Mouse (Mus musculus) stomach, embryonic 16.5 days (tissue): ENCODE data around the gene Radil. TPM values are rescaled to one million over a fixed set of nuclear protein-coding genes. Genes with fewer than 3 reads are reported as not detected.
A peak's percentile ranks its signal among the peaks of the same experiment; 100 is the strongest.

Experiments used
- ATAC-seq: fragments of 200-750 bp; cut with Nextera tagmentation; 2 replicates; pipeline ENCODE4 v1.8.0; 2017; ENCODE audit warnings: moderate number of reproducible peaks, moderate TSS enrichment; ENCODE audit not compliant: insufficient read depth, low FRiP score
- H3K27ac ChIP-seq: fragments of 300-500 bp; sonication (generic); 2 replicates; pipeline ENCODE4 v1.5.1; 2014; ENCODE audit warnings: low read length
- H3K27me3 ChIP-seq: fragments of 300-500 bp; sonication (generic); 2 replicates; pipeline ENCODE4 v1.6.1; 2014; ENCODE audit warnings: low read length, control low read depth, mixed read lengths; ENCODE audit not compliant: control insufficient read depth, insufficient read depth
- H3K36me3 ChIP-seq: fragments of 300-500 bp; sonication (generic); 2 replicates; pipeline ENCODE4 v1.6.1; 2014; ENCODE audit warnings: low read length; ENCODE audit not compliant: control insufficient read depth, insufficient read depth
- H3K4me1 ChIP-seq: fragments of 300-500 bp; sonication (generic); 2 replicates; pipeline ENCODE4 v1.6.1; 2014; ENCODE audit warnings: low read length, control low read depth, mixed read lengths; ENCODE audit not compliant: control insufficient read depth, insufficient read depth
- H3K4me2 ChIP-seq: fragments of 300-500 bp; sonication (generic); 2 replicates; pipeline ENCODE4 v1.6.1; 2014; ENCODE audit warnings: low read depth, low read length, mixed read lengths
- H3K4me3 ChIP-seq: fragments of 300-500 bp; sonication (generic); replicated peaks from 2 replicates; pipeline ENCODE4 v1.5.1; 2014; ENCODE audit warnings: mild to moderate bottlenecking, low read length
- H3K9ac ChIP-seq: fragments of 300-500 bp; sonication (generic); 2 replicates; pipeline ENCODE4 v1.6.1; 2014; ENCODE audit warnings: low read length
- H3K9me3 ChIP-seq: fragments of 300-500 bp; sonication (generic); replicated peaks from 2 replicates; pipeline ENCODE4 v1.6.1; 2016; ENCODE audit warnings: low read length, control low read depth; ENCODE audit not compliant: control insufficient read depth
- WGBS: fragments of 180-500 bp; shearing (Covaris S2); extraction: QIAGEN DNeasy Blood & Tissue Kit; methylation state at CpG from one replicate; pipeline ENCODE4 v1.1.7; 2014; 5-methylcytosine and 5-hydroxymethylcytosine counted together
- polyA plus RNA-seq: library from polyadenylated mRNA; unstranded; fragments of >200 nt; fragmentation: Nextera tagmentation; extraction: Ambion mirVana; gene quantifications from 2 replicates; pipeline ENCODE4 v1.2.1, GENCODE M21; 2015

Gene Radil
- polyA plus RNA-seq, 1 experiment from 2014 or later: 2.4 TPM

DNA sequence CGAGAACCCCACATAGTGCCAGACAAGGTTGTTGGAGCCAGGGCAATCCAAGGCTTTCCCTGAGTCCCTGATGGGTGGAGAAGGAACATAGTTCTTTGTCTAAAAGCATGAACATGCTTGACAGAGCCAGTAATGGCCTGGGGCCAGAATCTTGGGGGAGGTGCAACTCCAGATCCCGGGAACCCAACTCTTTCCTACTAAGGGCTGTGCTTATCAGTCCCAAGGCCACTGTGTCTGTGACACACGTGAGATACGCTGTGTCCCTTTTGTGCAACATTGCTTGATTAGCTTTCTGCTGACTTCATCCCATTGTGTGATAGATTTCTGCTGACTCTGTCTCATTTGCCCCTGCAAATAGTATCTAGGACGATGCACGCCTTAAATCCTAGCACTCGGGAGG is 25.9 kb upstream of the Radil start:
- no peak overlapping the region for H3K9ac ChIP-seq
- no peak overlapping the region for H3K4me3 ChIP-seq
- H3K27me3 ChIP-seq: no peaks in the 10 kb centered on the region
- no peak overlapping the region for H3K4me2 ChIP-seq
- no peak for ATAC-seq
- no peaks in the 10 kb centered on the region for H3K36me3 ChIP-seq
- no peak overlapping the region for H3K27ac ChIP-seq
- WGBS: 76% methylated on average over 7 of the region's 7 CpGs
- no peaks in the 10 kb centered on the region for H3K9me3 ChIP-seq
- H3K4me1 ChIP-seq: no peaks in the 10 kb centered on the region

DNA sequence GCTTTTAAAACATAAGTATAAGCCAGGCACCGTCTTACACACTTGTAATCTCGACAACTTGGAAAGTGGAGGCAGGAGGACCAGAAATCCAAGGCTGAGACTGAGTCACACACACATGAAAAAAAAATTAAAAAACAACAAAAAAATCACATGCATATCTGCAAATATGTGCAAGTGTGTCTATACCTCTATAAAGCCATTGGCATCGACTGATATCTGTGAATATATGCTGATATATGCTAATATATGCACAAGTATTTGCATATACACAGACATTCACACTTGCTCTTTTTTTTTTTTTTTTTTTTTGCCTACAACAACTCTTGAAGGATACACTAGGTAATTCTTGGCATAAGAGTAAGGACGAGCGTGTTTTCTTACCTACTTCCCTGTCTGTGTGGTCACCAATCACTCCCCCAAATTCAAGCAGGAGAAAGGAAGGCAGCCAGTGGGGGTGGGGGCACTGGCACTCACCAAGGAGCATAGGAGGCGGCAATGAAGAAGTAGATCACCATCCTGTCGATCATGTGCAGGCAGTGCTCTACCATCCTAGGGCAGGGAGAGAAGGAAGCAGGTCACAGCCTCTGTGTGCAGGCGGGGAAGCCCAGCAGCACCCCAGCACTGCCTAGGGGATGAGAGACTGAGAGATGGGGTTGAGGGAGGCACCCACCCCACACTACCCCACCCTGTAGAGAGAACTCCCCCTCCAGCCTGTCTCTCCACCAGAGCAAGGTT is 23.6 kb upstream of the Radil start:
- no peak for ATAC-seq

DNA sequence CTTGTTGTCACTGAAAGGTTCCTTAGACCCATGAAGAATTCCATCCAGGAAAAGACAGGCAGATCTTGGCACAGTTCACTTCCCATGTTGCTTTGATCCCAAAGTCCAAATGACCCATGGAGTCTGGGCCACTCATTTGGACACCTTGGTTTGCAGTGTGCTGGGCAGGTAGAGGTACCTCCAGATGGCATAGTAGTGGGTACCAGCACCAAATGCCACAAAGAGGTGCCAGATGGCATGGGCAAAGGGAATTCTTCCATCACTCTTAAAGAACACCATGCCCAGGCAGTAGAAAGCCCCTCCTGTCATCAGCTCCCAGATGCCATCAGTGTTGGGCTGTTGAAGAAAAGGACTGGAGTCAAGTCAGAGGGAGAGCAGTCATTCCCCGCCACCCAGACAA is 13.7 kb upstream of the Radil start:
- whole genome bisulfite sequencing: 91% methylated on average over 1 of the region's 1 CpGs
- H3K27ac ChIP-seq: no peak overlapping the region
- ATAC-seq: no peak
- no peaks in the 10 kb centered on the region for H3K9me3 ChIP-seq
- H3K4me3 ChIP-seq: no peak overlapping the region
- H3K9ac ChIP-seq: no peak overlapping the region
- H3K27me3 ChIP-seq: no peaks in the 10 kb centered on the region
- H3K4me1 ChIP-seq: no peaks in the 10 kb centered on the region
- no peaks in the 10 kb centered on the region for H3K36me3 ChIP-seq
- no peak overlapping the region for H3K4me2 ChIP-seq

More for the DNA sequence above, 23.6 kb upstream of the Radil start:
- Histone ChIP-seq H3K4me2 (no peak overlapping the region), H3K27ac (no peak overlapping the region), H3K36me3 (no peaks in the 10 kb centered on the region), H3K27me3 (no peaks in the 10 kb centered on the region), H3K4me1 (no peaks in the 10 kb centered on the region), H3K4me3 (no peak overlapping the region), H3K9ac (no peak overlapping the region), H3K9me3 (no peaks in the 10 kb centered on the region)
- 76% methylated on average over 8 of the region's 8 CpGs for WGBS

DNA sequence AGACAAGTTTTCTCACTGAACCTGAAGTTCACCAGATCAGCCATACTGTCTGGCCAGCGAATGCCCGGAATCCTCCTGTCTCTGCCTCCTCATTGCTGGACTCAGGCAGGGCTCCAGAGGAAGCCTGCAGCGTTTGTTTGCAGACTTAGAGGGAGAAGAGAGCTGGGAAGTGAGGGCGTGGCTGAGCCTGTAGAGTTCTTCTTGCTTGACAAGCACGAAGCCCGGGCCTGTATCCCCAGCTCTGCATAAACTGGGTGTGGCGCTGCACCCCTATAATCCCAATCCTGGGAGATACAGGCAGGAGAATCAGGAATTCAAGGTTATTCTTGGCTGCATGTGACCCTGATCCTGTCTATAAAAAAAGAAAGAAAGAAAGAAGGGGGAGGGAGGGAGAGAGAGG is 9.4 kb upstream of the Radil start:
- 49% methylated on average over 7 of the region's 7 CpGs for WGBS
- Histone ChIP-seq H3K9me3 (no peaks in the 10 kb centered on the region), H3K27me3 (no peaks in the 10 kb centered on the region), H3K4me2 (no peak overlapping the region), H3K4me3 (no peak overlapping the region), H3K9ac (no peak overlapping the region), H3K4me1 (no peaks in the 10 kb centered on the region), H3K27ac (no peak overlapping the region), H3K36me3 (no peaks in the 10 kb centered on the region)
- ATAC-seq: no peak

DNA sequence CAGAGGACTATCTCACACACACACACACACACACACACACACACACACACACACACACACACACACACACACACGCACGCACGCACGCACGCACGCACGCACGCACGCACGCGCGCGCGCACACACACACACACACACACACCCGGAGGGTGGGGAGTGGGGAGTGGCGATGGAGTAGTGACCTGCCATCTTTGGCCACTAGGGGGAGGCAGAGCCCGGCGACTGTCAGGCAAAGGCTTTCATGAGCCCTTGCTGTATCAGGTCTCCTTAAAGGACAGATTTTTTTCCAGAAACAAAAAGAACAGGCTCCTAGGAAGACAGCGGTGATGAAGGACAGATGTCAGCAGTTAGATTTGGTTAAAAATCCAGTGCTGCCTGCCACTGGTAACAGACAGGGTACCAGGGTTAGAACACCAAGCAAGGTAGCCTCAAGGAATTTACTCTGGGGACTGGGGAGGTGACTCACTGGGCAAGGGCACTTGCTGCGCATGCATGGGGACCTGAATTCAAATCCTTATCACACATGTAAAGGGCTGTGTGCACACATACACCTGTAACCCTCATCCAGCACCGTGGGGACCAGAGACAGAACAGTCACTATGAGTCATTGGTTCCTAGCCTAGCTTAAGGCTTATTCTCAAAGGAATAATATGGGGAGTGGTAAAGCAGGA is 6.6 kb upstream of the Radil start:
- 20% methylated on average over 20 of the region's 21 CpGs for WGBS
- H3K4me1 ChIP-seq: no peaks in the 10 kb centered on the region
- H3K27ac ChIP-seq: no peak overlapping the region
- H3K4me3 ChIP-seq: no peak overlapping the region
- H3K4me2 ChIP-seq: no peak overlapping the region
- H3K9ac ChIP-seq: no peak overlapping the region
- H3K9me3 ChIP-seq: no peaks in the 10 kb centered on the region
- no peaks in the 10 kb centered on the region for H3K36me3 ChIP-seq
- no peaks in the 10 kb centered on the region for H3K27me3 ChIP-seq
- ATAC-seq: peak; percentile 74; the same call in 1 of the 2 replicates

DNA sequence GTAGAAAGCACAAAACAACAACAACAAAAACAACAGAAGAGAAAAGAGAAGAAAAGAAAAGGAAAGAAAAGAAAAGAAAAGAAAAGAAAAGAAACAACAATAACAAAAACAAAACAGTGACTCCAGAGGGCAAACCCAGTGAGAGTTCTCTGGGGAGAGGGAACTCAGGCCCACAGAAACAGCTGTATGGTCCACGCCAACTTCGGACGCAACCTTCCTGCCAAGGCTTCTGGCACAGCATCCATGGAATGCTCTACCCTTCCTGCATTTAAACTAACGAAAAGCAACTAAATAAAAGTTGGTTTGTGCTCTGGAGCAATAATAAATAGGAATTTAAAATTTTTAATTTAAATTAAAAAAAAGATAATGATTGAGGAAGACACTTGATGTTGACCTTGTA is 5.8 kb upstream of the Radil start:
- no peak for ATAC-seq
- Histone ChIP-seq H3K27me3 (no peaks in the 10 kb centered on the region), H3K36me3 (no peaks in the 10 kb centered on the region), H3K4me3 (no peak overlapping the region), H3K27ac (no peak overlapping the region), H3K4me2 (no peak overlapping the region), H3K9ac (no peak overlapping the region), H3K9me3 (no peaks in the 10 kb centered on the region), H3K4me1 (no peaks in the 10 kb centered on the region)
- WGBS: 92% methylated on average over 4 of the region's 4 CpGs

DNA sequence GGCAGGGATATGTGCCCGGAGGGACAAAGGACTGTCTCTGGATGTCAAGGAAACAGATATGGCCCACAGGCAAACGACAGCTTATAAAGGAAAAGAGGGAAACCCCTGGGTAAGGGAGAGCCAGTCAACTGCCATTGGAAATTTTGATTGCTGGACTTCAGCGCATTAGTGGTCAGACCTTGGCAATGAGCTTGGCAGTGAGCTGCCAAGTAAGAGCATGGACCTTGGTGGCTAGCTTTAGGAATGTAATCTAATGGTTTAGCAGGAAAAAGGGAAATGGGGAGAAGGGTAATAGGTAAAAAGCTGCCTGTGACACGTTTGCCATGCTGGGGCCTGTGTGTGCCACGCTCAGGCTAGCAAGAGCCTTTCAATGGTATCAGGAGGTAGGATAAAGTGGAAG is 5.0 kb upstream of the Radil start:
- no peak for ATAC-seq
- no peaks in the 10 kb centered on the region for H3K4me1 ChIP-seq
- no peak overlapping the region for H3K9ac ChIP-seq
- H3K9me3 ChIP-seq: no peaks in the 10 kb centered on the region
- WGBS: 82% methylated on average over 5 of the region's 5 CpGs
- no peak overlapping the region for H3K4me3 ChIP-seq
- H3K4me2 ChIP-seq: no peak overlapping the region
- no peaks in the 10 kb centered on the region for H3K36me3 ChIP-seq
- H3K27ac ChIP-seq: no peak overlapping the region
- H3K27me3 ChIP-seq: no peaks in the 10 kb centered on the region

DNA sequence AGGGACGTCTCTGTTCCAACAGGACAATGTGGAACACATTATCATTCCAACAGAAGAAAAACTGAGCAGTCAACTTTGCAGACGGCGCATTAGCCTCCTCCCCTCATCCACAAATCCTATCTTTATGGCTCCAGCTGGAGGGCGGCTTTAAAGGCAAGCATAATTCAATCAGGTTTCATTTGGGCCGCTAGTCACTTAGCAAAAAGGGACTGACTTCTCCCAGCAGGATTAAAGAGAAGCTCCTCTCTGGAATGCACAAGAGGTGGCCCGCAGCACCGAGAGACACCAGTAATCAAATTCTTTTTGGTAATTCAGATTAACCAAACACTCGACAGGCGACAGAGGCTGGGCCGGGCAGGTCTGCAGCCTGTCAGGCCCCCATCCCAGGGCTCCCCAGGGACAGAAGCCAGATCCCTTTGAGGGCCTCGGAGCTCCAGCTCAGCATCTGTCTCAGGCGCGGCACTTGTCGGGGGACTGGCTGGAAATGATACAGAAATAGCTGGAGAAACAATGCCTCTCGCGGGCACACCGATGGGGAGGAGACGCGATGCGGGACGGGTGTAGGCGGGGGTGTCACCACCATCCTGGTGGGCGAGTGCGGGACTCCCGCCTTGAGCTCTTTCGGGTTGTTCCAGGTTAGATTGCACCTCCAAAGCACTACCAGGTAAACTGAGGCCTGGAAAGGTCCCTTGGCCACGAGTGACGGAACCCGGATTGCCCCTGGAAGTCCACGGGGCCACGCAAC is 765 bp downstream of the Radil start:
- H3K27ac ChIP-seq: no peak overlapping the region
- ATAC-seq: peak; percentile 7; the same call in 1 of the 2 replicates

DNA sequence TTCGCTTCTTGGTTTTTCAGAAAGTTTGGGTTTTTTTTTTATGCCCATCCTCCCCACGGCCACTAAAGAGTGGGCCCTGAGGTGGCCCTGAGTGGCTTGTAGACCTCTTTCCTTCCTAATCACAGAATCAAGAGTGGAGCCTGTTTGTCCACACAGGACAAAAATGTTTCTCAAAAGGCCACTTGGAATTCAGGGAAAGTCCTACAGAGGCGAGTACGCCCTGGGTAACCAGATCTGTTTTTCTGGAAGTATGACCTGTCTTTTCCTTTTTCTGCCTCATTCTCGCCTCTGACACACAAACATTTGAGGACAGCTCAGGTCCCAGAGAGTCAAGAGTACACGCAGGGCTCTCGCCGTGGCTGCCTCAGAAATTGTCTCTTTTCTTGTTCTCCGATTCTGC is 1.5 kb downstream of the Radil start:
- no peaks in the 10 kb centered on the region for H3K9me3 ChIP-seq
- no peak overlapping the region for H3K4me3 ChIP-seq
- no peak for ATAC-seq
- H3K27ac ChIP-seq: 0 out of 2 replicates have a peak overlapping the region, but pooled peaks have one; percentile 9
- H3K4me1 ChIP-seq: 0 out of 2 replicates have a peak, but pooled peaks cover 3% of the 10 kb centered on the region
- H3K36me3 ChIP-seq: no peaks in the 10 kb centered on the region
- WGBS: 60% methylated on average over 9 of the region's 9 CpGs
- 0 out of 2 replicates have a peak, but pooled peaks cover 3% of the 10 kb centered on the region for H3K27me3 ChIP-seq
- H3K9ac ChIP-seq: no peak overlapping the region
- no peak overlapping the region for H3K4me2 ChIP-seq

More for the DNA sequence above, 765 bp downstream of the Radil start:
- 4% methylated on average over 31 of the region's 31 CpGs for WGBS
- H3K27me3 ChIP-seq: 0 out of 2 replicates have a peak, but pooled peaks cover 3% of the 10 kb centered on the region
- no peaks in the 10 kb centered on the region for H3K36me3 ChIP-seq
- 0 out of 2 replicates have a peak, but pooled peaks cover 3% of the 10 kb centered on the region for H3K4me1 ChIP-seq
- peak overlapping the region; percentile 55 for H3K4me3 ChIP-seq
- no peaks in the 10 kb centered on the region for H3K9me3 ChIP-seq
- peak overlapping the region; percentile 92 for H3K4me2 ChIP-seq
- H3K9ac ChIP-seq: peak overlapping the region; percentile 62
